Mouse (Mus musculus) CH12F3 (cell line): ENCODE results near the gene Slc34a1.

ENCODE experiments used
- in situ Hi-C: fragments of 300-500 bp; cut with MboI; formaldehyde crosslinking; loops from 2 replicates; pipeline ENCODE4 v1.14.3; 2020; ENCODE audit warnings: low sequenced_read_pairs

Slc34a1 gene

DNA sequence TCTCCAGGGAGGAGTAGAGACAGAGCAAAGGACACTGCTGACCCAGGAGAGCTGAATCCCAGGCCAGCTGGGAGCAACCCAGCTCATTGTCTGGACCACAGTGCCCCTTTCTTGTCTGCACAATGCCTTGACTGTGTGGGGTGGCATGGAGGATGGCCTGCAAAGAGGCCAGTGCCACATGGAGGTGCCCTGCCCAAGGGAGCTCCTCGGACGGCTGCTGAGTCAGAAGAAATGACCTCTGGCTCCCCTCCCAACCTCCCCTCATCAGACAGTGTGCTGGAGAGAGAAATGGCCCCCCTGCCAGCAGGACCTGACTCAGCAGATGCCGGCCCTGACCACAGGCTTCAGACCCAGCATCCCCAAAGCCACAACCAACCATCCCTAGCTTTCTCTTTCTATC is 67.2 kb downstream of the Slc34a1 start:
- in situ Hi-C loops, result loop anchor here (5.0 kb wide), 1 partner anchor 38 kb away; the partner anchor contains the start of gene F12
